Mouse (Mus musculus) brain, adult 2 months (tissue): ENCODE results near the gene P3h1.
"Not testable (repeated sequence)": the region's sequence is repeated elsewhere in the genome, so short reads cannot be mapped to it uniquely, and the experiment has no call there.

ENCODE experiments used
- DNase-seq: peaks from one replicate; pipeline ENCODE4 v3.0.0; 2011; ENCODE audit warnings: low read depth, low spot score

The P3h1 gene

GRCm38 (mm10) chr4:119275226-119275625 lies 42.5 kb downstream of the P3h1 start:
- no peak for DNase-seq

- DNase-seq: no peak
Measured at GRCm38 (mm10) chr4:119275726-119276125, 43.0 kb downstream of the P3h1 start.

- not testable (repeated sequence) for DNase-seq
Measured at GRCm38 (mm10) chr4:119278784-119279183, 46.1 kb downstream of the P3h1 start.

GRCm38 (mm10) chr4:119284861-119285260 lies 52.1 kb downstream of the P3h1 start:
- no peak for DNase-seq

- no peak for DNase-seq
Measured at GRCm38 (mm10) chr4:119285336-119285735, 52.6 kb downstream of the P3h1 start.

GRCm38 (mm10) chr4:119291921-119292320 lies 59.2 kb downstream of the P3h1 start:
- DNase-seq: no peak

GRCm38 (mm10) chr4:119292771-119293573 lies 60.3 kb downstream of the P3h1 start:
- peak; percentile 81 for DNase-seq

GRCm38 (mm10) chr4:119293574-119294258 lies 61.0 kb downstream of the P3h1 start:
- DNase-seq: peak; percentile 17

GRCm38 (mm10) chr4:119294415-119295133 lies 61.9 kb downstream of the P3h1 start, which contains the start of gene Ybx1:
Gene Ybx1 (minus strand): TSS chr4:119294604.
- peak; percentile 100 for DNase-seq

- peak; percentile 12 for DNase-seq
Measured at GRCm38 (mm10) chr4:119295134-119295453, 62.4 kb downstream of the P3h1 start.

GRCm38 (mm10) chr4:119297361-119297760 lies 64.6 kb downstream of the P3h1 start:
- no peak for DNase-seq
